Mouse (Mus musculus): ENCODE measurements around the gene Patz1.

Gene Patz1

DNA sequence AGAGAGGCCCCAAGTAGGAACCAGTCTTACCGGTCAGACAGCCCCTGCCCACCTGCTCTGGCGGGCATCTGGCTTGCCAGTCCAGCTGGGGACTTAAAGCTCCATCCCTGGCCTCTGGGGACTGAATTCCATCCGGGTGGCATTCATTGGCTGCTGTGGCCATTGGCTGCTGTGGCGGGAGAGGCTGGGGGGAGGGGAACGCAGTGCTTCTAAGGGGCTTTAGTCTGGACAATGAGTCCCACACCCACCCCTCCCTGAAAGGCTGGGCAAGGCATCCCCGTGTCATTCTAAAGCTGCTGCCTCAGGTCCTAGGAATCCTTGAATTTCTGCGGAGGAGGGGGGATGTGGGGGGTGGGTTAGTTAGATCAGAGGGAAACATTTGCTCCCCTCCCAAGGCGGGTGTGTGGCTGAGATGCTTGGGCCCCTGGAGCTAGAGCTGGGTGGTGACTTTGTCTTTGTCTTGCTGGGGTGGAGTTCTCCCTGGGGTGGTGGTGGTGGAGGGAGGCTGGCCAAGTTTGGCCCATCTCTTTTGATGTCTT lies 4.1 kb downstream of the Patz1 start:
- no peak for DNase-seq

DNA sequence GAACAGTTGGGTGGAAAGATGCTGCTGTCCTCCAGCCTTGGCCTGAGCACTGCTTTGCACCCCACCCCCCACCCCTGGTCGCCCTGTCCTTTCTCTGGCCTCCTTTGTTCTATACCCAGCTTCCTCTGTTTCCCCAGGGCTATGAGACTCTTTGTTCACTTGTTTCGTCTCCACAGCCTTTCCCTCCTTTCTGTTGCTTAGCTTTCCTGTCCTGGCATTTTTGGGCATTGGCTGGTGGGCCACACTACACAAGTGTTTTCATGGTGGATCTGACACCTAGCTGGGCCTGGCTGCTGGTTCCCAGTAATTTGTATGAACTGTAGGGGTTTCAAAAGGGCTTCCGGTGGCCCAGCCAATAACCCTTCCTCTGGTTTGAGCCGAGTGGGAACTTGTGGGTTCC lies 4.7 kb downstream of the Patz1 start:
- no peak for DNase-seq

DNA sequence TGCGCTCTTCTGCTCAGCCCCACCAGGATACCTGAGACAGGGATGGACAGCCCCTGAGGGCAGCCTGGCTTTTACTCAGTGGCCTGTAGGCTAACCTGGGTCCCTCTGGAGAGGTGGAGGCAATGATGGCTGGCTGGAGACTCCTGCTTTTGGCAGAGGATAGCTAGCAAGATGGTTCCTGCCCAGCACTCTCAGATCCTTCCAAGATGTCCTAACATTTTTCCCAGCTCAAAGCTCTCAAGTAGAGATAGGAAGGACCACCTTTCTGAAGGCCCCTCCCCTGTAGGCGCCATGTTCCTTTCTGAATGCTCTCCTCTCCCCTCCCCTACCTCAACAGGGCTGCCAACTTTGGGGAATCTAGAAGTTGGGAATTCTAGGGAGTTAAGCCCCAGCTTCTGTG lies 6.0 kb downstream of the Patz1 start:
- no peak for DNase-seq

- no peak for DNase-seq
Observed at GRCm38 (mm10) chr11:3296056-3296455, 7.4 kb downstream of the Patz1 start.

GRCm38 (mm10) chr11:3297871-3298812 lies 9.5 kb downstream of the Patz1 start:
- no peak for DNase-seq

DNA sequence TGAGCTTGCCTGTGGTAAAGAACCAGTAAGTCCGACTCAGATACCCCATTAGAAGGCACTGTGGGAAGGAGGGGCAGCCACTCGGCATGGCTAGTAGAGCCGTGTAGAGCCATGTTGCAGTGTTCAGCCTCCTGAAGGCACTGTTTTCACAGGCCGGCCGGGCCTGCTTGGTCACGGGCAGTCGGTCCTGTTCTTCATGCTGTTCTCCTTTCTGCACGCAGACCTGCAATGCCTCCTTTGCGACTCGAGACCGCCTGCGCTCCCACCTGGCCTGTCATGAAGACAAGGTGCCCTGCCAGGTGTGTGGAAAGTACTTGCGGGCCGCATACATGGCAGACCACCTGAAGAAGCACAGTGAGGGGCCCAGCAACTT lies 10.1 kb downstream of the Patz1 start:
- no peak for DNase-seq

DNA sequence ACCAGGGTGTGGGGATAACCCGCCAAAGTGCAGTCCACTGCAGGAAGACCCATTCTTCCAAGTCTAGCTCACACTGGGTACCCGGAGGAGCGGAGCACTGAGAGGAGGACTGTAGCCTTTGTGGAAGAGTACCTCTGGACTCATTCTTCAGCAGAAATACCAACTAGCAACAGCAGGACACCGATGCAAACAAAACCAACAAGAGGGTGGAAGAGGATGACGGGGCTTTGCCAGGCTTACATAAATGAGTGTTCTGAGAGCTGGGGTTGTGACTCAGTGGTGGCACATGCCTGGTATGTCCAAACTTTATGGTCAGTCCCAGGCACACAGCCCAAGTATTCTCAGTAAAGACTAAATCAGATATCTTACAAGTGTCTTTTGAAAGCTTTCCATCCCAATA lies 12.4 kb downstream of the Patz1 start:
- DNase-seq: no peak

GRCm38 (mm10) chr11:3302385-3302784 lies 13.7 kb downstream of the Patz1 start:
- no peak for DNase-seq

DNA sequence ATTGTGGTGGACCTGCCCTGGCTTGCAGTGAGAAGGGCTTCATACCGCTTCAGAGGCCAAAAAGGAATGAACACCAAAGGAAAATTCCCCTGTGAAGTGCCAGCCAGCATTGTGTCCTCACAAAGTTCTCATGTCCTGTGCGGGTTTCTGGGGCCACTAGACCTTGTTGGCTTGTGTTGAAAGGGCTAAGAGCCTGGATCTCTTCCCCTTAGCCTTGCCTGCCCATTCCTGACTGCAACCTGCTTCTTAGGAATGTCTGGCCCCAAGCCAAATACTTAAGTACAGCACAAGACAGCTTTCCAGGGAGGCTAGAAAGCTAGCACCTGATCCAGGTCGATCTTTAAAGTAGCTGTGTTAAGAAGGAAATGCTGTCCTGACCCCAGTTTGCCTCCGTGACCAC lies 14.1 kb downstream of the Patz1 start:
- no peak for DNase-seq

- DNase-seq: no peak
Observed at GRCm38 (mm10) chr11:3305821-3306220, 17.1 kb downstream of the Patz1 start.

GRCm38 (mm10) chr11:3307875-3308274 lies 19.2 kb downstream of the Patz1 start:
- DNase-seq: no peak

DNA sequence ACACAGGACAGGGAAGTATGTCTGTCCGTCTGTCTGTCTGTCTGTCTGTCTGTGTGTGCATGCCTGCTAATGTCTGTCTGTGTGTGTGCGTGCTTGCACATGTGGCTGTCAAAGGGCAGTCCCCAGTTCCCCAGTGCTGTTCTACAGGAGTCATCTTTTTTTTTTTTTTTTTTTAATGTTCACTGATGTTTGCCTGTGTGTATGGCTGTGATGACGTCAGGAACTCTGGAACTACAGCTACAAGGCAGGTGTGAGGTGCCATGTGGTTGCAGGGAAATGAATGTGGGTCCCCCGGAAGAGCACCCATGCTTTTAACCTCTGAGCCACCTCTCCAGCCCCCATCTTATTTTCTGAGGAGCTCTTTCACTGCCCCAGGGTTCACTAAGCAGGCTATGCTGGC lies 21.2 kb downstream of the Patz1 start:
- peak in 1 of 2 experiments; percentile 57 for DNase-seq

GRCm38 (mm10) chr11:3310789-3311585 lies 22.3 kb downstream of the Patz1 start:
- DNase-seq: peak in 1 of 2 experiments; percentile 56

GRCm38 (mm10) chr11:3311586-3312347 lies 23.1 kb downstream of the Patz1 start:
- DNase-seq: no peak

GRCm38 (mm10) chr11:3313294-3313693 lies 24.6 kb downstream of the Patz1 start:
- peak in 1 of 2 experiments; percentile 59 for DNase-seq

GRCm38 (mm10) chr11:3314148-3314547 lies 25.5 kb downstream of the Patz1 start:
- no peak for DNase-seq

- DNase-seq: no peak
Observed at GRCm38 (mm10) chr11:3318286-3318685, 29.6 kb downstream of the Patz1 start.

DNA sequence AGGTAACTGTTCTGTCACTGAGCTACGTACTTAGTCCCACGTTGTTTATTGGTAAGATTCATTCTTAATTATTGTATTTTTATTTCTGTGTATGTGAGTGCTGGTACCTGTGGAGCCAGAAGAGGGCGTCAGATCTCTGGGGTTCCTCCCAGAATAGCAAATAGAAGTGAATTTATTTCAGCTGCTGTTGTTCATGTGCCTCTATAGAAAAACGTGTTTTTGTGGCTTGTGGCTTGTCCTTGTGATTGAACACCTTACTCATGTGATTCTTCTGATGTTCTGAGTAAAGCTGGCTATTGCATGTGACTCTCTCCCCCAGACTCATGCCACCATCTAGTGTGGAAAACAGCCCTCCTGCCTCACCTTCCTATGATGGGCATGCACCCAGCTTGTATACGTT lies 39.6 kb downstream of the Patz1 start:
- DNase-seq: no peak

- no peak for DNase-seq
Observed at GRCm38 (mm10) chr11:3328806-3329775, 40.4 kb downstream of the Patz1 start.

GRCm38 (mm10) chr11:3329891-3330451 lies 41.3 kb downstream of the Patz1 start, which contains the start of gene Pik3ip1:
Gene Pik3ip1 (plus strand): TSS chr11:3330401.
- no peak for DNase-seq

- DNase-seq: peak; percentile 86 to 92
Observed at GRCm38 (mm10) chr11:3330566-3330965, 41.9 kb downstream of the Patz1 start.
